Mouse (Mus musculus) yolk sac, embryonic 10.5 days (tissue): ENCODE data around the gene Atg16l2.

Experiments used
- DNase-seq: peaks from one replicate; pipeline ENCODE4 v3.0.0-alpha.2; 2017; ENCODE audit warnings: low spot score

The Atg16l2 gene

DNA sequence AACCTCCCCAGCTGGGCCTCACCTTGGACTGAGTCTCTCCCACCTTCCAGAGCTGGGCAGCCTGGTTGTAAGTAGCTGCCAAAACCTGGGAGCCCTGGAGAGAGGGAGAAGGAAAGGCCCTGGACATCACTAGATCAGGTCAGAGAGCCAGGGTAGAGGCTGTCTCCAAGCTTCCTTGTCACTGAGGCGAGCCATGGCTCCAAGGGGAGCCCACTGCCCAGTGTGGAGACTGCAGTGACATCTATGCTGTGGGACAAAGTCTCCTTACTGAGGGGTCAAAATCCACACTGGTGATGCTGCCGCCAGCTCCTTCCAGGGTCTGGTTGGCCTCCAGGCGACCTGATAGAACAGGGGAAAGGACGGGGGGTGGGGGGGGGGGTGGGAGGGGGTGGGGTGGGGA lies 10.0 kb downstream of the Atg16l2 start:
- no peak for DNase-seq

DNA sequence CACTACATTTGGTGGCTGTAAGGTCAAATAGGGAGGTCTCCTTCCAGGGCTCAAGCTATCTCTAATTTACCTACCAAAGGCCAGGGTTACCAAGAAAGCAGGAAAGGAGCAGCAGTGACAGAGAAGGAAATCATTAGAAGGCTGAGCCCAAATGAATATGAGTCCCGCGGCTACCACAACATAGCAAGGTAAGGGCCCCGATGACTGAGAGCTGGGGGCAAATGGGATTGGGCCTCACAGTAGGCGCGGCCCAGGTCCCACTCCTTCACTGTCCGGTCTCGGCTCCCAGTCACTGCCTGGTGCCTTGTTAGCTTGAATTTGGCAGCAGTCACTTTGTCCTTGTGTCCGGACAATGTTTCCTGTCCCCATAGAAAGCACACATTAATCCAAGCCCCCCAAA lies 10.4 kb downstream of the Atg16l2 start:
- DNase-seq, result no peak

DNA sequence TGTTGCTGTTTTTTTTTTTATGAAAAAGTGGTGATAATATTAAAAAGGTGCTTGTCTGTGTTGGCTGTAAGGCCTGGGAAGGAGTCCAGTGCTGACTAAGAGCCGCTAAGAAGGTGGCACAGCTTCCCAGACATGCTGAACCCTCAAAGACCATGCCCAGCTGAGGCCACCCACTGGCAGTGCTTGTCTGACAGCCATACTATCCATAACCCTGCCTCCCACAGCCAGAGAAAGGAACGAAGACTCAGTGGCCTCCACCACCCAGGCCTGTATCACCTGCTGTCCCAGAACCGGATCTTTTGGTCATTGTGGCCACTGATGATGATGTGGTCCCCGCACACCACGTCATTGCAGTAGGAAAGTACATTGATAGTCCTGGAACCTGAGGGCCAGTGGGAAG lies 10.8 kb downstream of the Atg16l2 start:
- no peak for DNase-seq

DNA sequence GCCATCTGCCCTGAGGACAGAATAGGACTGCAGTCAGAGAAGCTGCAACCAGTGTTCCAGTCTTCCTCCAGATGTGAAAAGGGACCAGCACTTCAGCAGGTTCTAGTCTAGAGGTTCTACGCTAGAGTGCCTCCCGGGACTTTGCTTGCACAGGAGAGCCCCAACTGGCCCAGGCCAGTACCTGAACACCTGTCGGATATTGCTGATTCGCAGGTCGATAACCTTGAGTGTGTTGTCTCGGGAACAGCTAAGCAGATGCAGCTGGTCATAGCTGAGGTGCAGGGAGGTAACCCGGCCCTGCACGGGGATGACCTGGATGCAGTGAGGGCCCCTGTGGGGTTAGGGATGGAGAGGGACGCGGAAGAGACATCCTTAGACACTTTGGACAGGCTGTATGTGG lies 11.7 kb downstream of the Atg16l2 start:
- no peak for DNase-seq

DNA sequence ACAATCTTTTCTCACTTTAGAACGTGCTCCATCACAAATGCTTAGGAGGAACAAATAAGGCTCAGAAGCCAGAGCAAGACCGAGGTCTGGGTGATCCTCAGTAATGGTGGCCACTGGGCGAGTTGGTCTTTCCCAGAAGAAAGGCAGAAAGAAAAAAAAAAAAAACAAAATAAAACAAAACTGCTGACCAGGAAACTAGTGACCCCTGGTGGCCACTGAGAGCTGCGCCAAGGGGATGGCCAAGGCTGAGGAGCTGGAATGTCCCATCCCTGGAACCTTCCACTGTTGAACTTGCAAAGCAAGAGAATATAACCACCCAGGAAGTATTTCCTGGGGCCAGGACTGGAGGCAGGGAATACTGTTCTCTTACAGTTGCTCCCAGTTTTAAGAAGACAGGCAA lies 13.6 kb downstream of the Atg16l2 start:
- DNase-seq, result no peak

DNA sequence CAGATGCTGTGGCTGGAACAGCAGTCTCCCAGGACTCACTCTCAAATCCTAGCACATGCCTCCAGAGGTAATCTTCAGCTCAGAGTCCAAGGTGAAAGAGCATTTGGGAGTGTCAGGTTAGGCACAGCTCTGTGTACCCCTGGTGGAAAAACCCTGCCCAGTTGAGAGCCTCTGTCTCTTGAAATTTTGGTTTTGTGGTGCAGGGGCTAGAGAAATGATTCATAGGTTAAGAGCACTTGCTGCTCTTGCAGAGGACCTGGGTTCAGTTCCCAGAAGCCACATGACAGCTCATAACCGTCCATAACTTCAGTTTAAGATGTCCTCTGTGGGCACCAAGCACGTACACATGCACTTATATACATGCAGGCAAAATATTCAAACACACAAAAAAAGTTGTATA lies 14.2 kb downstream of the Atg16l2 start:
- no peak for DNase-seq

DNA sequence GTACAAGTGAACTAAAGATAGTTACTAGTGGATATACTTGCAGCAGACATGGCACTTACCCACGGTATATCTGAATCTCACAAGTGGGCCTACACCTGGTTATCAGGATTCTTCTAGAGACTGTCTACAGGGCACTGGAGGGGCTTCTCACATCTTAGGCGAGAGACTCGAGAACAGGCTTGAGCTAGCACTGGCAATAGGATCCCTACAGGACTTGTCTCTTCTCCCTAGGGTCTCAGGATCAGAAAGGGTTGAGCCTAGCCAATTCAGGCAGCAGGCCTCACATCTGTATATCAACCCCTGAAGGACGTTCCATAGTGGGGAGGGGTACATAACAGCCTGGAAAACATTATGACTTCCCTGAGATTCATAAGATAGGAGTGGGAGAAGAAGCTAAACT lies 15.2 kb downstream of the Atg16l2 start:
- no peak for DNase-seq

DNA sequence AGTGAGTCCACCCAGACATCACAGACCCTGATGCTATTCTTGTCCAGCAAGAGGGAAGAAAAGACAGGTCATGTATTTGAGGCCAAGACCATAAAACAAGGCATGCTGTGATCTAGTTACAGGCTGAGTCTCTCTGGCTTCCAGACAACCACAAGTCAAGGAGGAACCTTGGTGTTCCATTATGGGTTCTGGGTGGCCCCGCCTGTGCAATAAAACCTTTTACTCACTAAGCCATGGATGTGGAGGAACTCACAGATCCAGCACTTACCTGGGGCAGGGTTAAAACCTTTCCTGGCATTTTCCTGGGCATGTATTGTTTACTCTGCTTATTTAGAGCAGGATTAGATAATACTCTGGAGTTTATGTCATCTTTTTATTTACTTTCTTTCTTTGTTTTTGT lies 17.5 kb downstream of the Atg16l2 start:
- no peak for DNase-seq

DNA sequence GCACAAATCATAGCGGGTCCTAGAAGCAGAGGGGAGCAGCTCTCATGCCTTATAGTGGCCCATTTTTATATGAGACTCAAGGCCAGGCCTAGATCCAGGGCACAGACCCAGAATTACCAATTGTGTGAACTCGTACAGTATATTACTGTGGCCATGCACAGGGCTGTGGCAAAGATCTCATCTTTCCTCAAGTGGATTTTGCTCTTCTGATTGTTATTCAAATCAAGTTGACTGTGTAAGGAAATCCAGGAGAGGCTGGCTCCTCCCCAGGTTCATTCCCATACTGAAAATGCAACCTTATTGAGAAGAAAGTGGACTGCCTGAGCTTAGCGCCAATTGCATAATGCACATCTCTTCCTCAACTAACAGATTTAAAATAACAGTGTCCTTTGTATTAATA lies 19.3 kb downstream of the Atg16l2 start:
- DNase-seq, result no peak

DNA sequence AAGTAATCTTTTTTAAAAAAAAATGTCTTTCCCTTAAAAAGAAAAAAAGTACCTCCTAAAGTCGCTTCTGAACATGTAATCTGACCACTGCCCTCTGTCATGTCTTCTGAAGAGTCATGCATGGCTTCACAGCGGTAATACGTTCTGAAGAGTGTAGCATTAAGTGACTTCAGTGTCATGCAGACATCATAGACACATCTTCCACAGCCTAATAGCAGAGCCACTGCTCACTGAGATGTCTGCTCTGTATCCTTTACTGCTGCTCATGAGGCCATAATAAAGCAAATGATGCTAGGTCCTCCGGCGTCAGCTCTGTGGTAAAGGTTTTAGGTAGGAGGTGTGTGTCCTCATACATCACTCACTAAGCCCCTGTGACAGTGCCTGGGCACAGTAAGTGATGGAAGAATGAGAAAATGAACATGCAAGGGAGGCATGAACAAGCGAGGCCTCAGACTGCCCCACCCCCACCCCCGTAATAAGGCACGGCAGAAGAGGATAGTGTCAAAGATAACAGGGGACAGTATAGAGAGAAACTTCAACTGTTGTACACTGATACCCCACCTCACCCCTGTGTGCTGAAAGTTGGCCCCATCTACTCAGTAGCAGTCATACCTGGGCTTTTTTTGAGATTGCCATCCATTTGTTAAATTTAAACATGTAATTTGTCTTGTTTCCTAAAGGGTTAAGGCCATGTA lies 29.4 kb downstream of the Atg16l2 start:
- DNase-seq, result no peak

DNA sequence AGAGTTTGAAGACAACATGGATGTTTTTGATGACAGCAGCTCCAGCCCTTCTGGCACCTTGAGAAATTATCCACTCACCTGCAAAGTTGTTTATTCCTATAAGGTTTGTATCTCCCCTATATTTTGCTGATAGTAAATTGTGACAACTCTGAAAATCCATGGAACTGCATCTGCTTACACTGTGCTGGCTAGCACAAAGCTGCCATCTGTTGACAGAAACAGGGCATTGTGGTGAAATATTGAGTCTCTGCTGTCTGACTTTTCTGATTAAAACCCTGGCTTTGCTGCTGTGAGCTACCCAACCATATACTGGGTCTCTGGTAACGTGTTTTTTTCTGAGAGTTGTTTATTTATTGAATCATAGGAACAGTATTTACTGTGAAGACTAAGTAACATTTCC lies 30.4 kb downstream of the Atg16l2 start:
- DNase-seq, result no peak

DNA sequence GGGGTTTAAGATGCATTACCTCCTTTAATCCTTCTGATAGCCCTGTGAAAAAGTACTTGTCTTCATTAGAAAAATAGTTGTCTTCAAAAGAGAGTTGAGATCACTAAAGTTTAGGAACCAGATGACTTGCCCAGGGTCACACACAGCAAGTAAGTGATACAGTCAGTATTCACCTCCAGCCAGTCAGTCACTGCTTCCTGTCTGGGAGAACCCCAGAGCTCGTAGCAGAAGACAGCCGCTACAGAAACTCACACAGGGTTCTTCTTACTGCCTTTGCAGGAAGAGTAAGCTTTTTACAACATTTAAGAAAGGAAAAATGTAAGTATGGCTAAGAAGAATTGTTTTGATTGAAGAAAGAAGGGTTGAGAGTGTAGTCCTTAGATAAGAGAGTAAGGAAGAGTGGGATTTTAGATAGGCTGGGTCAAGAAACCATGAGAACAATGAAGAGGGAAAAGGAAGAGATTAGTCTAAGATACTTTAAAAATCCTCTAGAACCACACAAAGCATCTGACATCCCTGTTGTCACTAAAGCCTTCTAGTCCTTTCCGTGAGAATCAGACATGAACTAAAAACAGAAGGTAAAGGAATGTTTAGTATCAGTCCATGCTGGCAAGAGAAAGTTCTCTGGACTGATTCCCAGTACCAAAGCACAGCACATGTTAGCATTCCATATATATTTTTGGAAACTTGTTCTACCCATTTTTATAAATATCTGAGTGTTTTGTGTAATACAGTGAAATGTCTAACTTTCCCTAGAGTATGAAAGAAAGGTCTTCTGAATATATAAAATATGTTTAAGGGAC lies 34.4 kb downstream of the Atg16l2 start:
- DNase-seq, result no peak

DNA sequence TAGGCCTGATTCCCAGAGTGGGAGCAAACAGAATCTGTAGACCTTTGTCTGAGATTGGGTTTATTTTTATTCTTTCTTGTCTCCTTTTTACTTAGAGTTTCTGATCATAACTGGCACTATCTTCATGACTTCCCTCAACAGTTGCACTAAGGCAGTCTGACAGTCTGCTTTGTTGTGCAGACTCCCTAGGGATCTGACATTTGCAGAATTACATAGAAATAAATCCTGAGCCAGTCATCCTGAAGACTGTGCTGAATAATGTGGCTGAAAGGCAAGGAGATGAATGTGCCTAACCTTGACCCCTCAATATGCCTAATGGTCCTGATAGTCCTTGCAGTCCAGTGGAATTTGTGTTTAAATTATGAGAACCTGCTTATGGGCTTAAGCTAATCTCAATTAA lies 38.5 kb downstream of the Atg16l2 start:
- no peak for DNase-seq

DNA sequence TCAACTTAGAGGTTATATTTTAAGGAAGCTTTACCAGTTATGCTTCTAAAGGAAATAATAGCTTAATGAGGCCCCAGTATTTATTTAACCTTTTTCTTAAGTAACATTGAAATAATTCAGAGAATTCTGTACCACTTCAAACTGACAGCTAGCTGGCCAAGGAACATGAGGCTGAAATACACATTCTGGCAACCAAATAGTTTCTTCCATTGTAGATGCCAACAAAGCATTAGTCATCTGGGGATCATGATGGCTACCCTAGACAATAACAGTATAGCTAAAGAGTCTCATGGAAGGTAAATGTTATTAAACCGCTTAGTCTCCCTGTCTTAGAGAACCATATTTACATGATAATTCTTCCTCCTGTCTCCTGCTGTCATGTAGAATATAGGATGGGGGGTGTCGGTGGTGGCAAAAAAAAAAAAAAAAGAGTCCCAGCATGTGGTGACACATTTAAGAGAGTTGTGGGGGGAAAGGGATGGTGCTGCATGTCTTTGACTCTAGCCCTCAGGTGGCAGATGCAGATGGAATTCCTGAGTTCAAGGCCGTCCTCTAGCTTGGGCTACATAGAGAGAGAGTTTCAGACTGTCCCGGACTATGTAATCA lies 40.0 kb downstream of the Atg16l2 start:
- DNase-seq, result no peak

DNA sequence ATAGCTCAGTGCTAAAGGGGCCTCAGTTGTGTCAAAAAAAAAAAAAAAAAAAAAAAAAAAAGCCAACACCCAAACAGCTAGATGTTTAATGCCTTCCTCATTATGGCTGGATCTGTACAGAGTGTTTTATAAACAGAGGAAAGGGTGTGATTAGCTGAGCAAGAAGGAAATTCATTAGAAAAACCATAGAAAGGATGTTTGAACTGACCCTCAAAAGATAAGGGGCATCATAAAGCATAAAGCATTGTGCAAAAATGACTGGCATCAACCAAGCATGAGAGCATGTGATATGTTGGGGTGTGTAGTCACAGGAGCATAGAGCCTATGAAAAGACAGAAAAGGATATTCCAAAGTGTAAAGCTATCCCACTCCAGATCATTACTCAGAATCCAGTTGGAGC lies 43.6 kb downstream of the Atg16l2 start:
- DNase-seq, result no peak

DNA sequence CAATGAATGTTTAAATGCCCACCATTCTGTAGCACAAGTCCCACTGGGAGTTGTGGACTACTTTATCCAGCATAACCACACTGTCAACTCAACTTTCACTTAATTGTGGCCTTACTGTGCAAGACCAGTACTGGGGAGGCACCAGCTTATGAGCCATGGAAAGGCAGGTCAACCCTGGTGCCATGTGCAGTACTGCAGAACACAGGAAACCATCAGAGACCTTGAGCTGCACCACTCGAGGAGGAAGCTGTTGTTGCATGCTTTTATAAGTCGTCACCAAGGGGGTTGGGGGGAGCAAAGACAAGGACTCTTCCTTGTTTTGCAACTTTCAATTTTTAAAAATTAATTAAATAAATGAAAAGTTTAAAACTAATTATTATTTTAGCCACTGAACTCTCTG lies 49.0 kb downstream of the Atg16l2 start:
- no peak for DNase-seq

DNA sequence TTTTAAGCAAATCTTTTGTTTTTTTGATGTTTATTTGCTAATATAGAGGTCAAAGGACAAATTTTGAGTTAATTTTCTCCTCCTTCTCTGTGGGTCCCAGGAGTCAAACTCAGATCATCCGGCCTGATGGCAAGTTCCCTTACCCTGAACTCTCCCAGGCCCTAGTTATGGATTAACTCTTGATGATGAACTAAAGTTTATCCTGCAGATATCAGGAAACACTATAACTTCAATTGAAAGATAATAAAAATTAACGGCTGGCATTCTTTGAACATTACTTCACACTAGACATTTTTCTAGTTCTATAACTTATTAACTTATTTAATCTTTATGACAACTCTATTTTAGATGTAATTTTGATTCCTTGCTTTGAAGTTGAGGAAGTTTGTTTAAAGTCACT lies 52.9 kb downstream of the Atg16l2 start:
- no peak for DNase-seq

DNA sequence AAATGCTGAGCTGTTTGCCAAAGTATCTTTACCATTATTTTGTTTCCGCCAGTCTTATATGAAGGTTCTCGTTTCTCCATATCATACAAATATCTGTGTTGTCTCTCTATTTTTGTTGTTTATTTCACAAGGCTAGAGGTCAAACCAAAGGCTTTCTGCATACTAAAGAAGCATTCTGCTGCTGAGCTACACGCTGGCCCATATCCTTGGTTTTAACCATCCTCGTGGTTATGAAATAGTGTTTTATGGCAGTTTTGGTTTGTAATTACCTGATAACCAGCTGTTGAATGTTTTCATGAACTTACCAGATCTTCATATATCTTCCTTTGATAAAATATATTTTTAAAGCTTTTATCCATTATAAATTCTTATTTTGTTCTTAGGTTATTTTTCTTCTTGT lies 53.3 kb downstream of the Atg16l2 start:
- DNase-seq, result no peak

DNA sequence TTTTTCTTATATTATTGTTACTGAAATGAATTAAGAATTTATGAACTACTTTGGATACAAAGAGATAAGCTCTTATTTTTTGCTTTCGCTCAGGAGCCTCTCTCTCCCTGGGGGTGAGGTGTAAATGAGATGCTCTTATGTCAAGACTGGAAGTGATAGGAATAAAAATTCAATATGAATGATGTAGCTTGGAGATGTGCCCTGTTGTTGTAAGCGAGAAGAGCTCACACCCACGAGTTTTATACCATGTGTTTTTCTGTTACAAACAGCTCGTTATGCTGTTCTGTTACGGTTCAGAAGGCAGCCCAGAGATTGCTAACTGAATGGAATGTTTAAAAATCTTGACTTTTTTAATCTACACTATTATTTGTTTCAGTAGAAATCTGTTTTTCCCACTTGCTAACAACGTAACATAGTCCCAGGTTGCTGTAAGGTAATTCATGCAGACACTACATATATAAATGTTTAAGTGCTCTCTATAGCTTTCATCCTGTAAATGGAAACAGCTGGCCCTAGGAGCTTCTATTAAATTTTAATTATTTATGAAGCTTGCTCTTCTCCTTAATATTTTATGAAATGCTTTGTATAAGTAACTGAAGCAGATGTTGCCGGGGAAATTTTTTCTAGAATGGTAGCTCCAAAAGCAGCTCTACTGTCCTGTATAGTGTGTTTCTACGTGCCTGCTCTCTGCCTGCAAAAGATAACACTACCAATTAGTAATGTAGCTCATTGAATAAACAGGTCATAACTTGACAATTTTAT lies 65.2 kb downstream of the Atg16l2 start:
- no peak for DNase-seq

DNA sequence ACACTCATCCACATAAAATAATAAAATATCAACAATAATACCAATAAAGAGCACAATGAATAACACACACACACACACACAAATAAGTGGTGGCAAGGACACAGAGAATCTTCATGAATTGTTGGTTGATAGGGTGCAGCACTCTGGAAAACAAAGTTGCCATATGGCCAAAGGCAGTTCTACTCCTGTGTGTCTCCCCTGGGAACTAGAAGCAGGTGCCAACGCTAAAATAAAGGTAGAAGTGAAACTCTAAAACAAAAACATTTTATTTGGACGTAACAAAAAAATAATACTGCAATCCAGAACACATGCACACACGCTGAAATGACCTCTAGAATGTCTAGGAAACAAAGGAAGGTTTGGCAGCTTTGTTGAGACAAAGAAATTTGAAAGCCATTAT lies 69.3 kb downstream of the Atg16l2 start:
- DNase-seq, result no peak

DNA sequence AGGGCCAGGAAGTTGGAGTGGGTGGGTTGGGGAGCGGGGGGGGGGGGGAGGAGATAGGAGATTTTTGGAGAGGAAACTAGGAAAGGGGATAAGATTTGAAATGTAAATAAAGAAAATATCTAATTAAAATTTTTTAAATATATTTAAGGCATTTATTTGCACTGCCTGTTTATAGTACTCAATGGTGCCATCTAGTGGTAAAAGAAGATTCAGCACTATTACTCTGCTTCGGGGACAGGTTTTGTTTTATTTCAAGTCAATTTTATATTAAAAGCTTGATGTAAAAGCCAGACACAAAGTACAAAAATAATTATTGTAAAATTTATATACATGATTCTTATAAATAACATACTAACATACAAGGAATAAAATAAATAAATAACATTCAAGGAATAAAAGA lies 70.6 kb downstream of the Atg16l2 start:
- DNase-seq, result no peak

DNA sequence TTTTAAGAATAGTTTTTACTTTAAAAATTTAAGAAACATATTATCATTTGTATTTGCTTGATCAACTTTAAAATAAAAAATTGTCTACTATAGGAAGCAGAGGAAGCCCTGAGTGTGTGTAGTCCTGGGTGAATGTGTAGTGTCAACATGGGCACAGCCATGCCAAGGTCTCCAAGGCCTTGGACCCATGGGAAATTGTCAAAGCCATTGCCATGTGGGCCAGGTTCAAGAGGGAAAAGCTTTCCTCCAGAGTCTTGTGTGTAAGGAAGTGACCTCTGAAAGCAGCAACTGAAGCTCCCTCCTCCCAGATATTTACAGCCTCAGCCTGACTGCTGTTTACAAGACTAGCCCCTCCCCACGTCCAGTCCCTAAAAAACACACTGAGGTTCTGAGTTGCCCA lies 72.7 kb downstream of the Atg16l2 start:
- DNase-seq, result no peak

DNA sequence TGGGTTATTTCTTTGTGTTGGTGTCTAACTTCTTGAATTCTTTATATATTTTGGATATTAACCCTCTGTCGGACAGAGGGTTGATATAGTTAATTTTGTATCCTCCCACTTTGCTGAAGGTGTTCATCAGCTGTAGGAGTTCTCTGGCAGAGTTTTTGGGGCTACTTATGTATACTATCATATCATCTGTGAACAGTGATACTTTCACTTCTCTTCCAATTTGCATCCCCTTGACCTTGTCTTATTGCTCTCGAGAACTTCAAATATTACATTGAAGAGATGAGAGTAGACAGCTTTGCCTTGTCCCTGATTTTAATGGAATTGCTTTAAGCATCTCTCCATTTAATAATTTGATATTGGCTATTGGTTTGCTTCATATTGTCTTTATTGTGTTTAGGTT lies 78.5 kb downstream of the Atg16l2 start:
- DNase-seq, result no peak
